Mouse (Mus musculus) stomach, embryonic 14.5 days (tissue): ENCODE data around the gene Cfap58. TPM values are rescaled to one million over a fixed set of nuclear protein-coding genes. Genes with fewer than 3 reads are reported as not detected.

ENCODE experiments used
- ATAC-seq: fragments of 200-750 bp; cut with Nextera tagmentation; 2 replicates; pipeline ENCODE4 v1.8.0; 2017; ENCODE audit warnings: low read depth, moderate TSS enrichment; ENCODE audit not compliant: insufficient number of reproducible peaks, insufficient read depth, low FRiP score
- H3K27ac ChIP-seq: fragments of 300-500 bp; sonication (generic); 2 replicates; pipeline ENCODE4 v1.5.1; 2014; ENCODE audit warnings: mild to moderate bottlenecking, low read length, moderate library complexity, mixed read lengths
- H3K27me3 ChIP-seq: fragments of 300-500 bp; sonication (generic); 2 replicates; pipeline ENCODE4 v1.6.1; 2014; ENCODE audit warnings: low read length, control low read depth, mixed read lengths; ENCODE audit not compliant: control insufficient read depth, insufficient read depth
- H3K36me3 ChIP-seq: fragments of 300-500 bp; sonication (generic); 2 replicates; pipeline ENCODE4 v1.6.1; 2014; ENCODE audit warnings: mild to moderate bottlenecking, control low read depth, low read length, moderate library complexity, mixed read lengths; ENCODE audit not compliant: control insufficient read depth, insufficient read depth
- H3K4me1 ChIP-seq: fragments of 300-500 bp; sonication (generic); 2 replicates; pipeline ENCODE4 v1.6.1; 2014; ENCODE audit warnings: low read length, control low read depth, mixed read lengths; ENCODE audit not compliant: control insufficient read depth, insufficient read depth
- H3K4me2 ChIP-seq: fragments of 300-500 bp; sonication (generic); replicated peaks from 2 replicates; pipeline ENCODE4 v1.6.1; 2014; ENCODE audit warnings: low read depth, low read length, control low read depth
- H3K4me3 ChIP-seq: fragments of 300-500 bp; sonication (generic); 2 replicates; pipeline ENCODE4 v1.5.1; 2014; ENCODE audit warnings: low read depth, low read length, control low read depth
- H3K9ac ChIP-seq: fragments of 300-500 bp; sonication (generic); replicated peaks from 2 replicates; pipeline ENCODE4 v1.6.1; 2014; ENCODE audit warnings: low read depth, mild to moderate bottlenecking, control low read depth, low read length, moderate library complexity, mixed read lengths
- H3K9me3 ChIP-seq: fragments of 300-500 bp; sonication (generic); 2 replicates; pipeline ENCODE4 v1.6.1; 2016; ENCODE audit warnings: low read depth, low read length, control low read depth; ENCODE audit not compliant: control insufficient read depth
- WGBS: fragments of 180-500 bp; shearing (Covaris S2); extraction: QIAGEN DNeasy Blood & Tissue Kit; methylation state at CpG from one replicate; pipeline ENCODE4 v1.1.7; 2014; 5-methylcytosine and 5-hydroxymethylcytosine counted together
- polyA plus RNA-seq: library from polyadenylated mRNA; unstranded; fragments of >200 nt; fragmentation: Nextera tagmentation; extraction: Ambion mirVana; gene quantifications from 2 replicates; pipeline ENCODE4 v1.2.1, GENCODE M21; 2014

The Cfap58 gene
- polyA plus RNA-seq = not detected in 2 replicates

- H3K9ac ChIP-seq = no peak within 1 kb of the TSS
- WGBS = 7% methylated on average over 41 of the region's 41 CpGs
Measured at GRCm38 (mm10) chr19:47937443-47938406, at the start of gene Cfap58. Cfap58 (plus strand) TSS chr19:47937675.

GRCm38 (mm10) chr19:47888037-47888436 is 49.4 kb upstream of the Cfap58 start:
- no peak overlapping the region for H3K4me2 ChIP-seq
- H3K4me3 ChIP-seq = no peak overlapping the region
- no peaks in the 10 kb centered on the region for H3K27me3 ChIP-seq
- WGBS = 90% methylated on average over 8 of the region's 8 CpGs
- H3K4me1 ChIP-seq = peaks cover 33% of the 10 kb centered on the region; the same call in 1 of the 2 replicates
- no peaks in the 10 kb centered on the region for H3K36me3 ChIP-seq
- no peaks in the 10 kb centered on the region for H3K9me3 ChIP-seq
- no peak overlapping the region for H3K27ac ChIP-seq
- H3K9ac ChIP-seq = no peak overlapping the region
- ATAC-seq = no peak

More at GRCm38 (mm10) chr19:47937443-47938406, at the start of gene Cfap58:
- Histone ChIP-seq H3K27me3 (no peaks in the 10 kb centered on the region; the same call in 1 of the 2 replicates), H3K4me1 (no peaks in the 10 kb centered on the region), H3K9me3 (no peaks in the 10 kb centered on the region), H3K4me2 (peak within 1 kb of the TSS; percentile 46), H3K27ac (no peak within 1 kb of the TSS), H3K4me3 (peak within 1 kb of the TSS; percentile 20), H3K36me3 (no peaks in the 10 kb centered on the region)
- peak; percentile 77; the same call in 1 of the 2 replicates for ATAC-seq

- Histone ChIP-seq H3K4me3 (no peak overlapping the region), H3K27ac (peak overlapping the region; percentile 64), H3K9me3 (no peaks in the 10 kb centered on the region), H3K4me1 (peaks cover 33% of the 10 kb centered on the region; the same call in 1 of the 2 replicates), H3K9ac (no peak overlapping the region), H3K36me3 (peaks cover 17% of the 10 kb centered on the region), H3K4me2 (peak overlapping the region; percentile 3; the same call in 1 of the 2 replicates), H3K27me3 (no peaks in the 10 kb centered on the region)
- WGBS = 42% methylated on average over 10 of the region's 10 CpGs
- ATAC-seq = no peak
Measured at GRCm38 (mm10) chr19:47890489-47891130, 46.9 kb upstream of the Cfap58 start.

- H3K9me3 ChIP-seq = no peaks in the 10 kb centered on the region
- H3K4me1 ChIP-seq = peaks cover 28% of the 10 kb centered on the region; the same call in 1 of the 2 replicates
- H3K27me3 ChIP-seq = no peaks in the 10 kb centered on the region
- no peak overlapping the region for H3K9ac ChIP-seq
- no peak for ATAC-seq
- peaks cover 25% of the 10 kb centered on the region for H3K36me3 ChIP-seq
- H3K4me2 ChIP-seq = no peak overlapping the region
- H3K27ac ChIP-seq = peak overlapping the region; percentile 64; the same call in 1 of the 2 replicates
- no peak overlapping the region for H3K4me3 ChIP-seq
- 52% methylated on average over 11 of the region's 11 CpGs for WGBS
Measured at GRCm38 (mm10) chr19:47891562-47892312, 45.7 kb upstream of the Cfap58 start.

- Histone ChIP-seq H3K4me3 (no peak overlapping the region), H3K4me1 (peaks cover 26% of the 10 kb centered on the region; the same call in 1 of the 2 replicates), H3K9ac (no peak overlapping the region), H3K36me3 (peaks cover 29% of the 10 kb centered on the region), H3K9me3 (no peaks in the 10 kb centered on the region), H3K27ac (no peak overlapping the region), H3K27me3 (no peaks in the 10 kb centered on the region), H3K4me2 (no peak overlapping the region)
- WGBS = 91% methylated on average over 6 of the region's 6 CpGs
- ATAC-seq = no peak
Measured at GRCm38 (mm10) chr19:47893092-47893491, 44.4 kb upstream of the Cfap58 start.

GRCm38 (mm10) chr19:47898472-47899079 is 38.9 kb upstream of the Cfap58 start:
- Histone ChIP-seq H3K4me1 (peaks cover 4% of the 10 kb centered on the region; the same call in 1 of the 2 replicates), H3K27me3 (no peaks in the 10 kb centered on the region), H3K36me3 (peaks cover 24% of the 10 kb centered on the region), H3K27ac (no peak overlapping the region), H3K9ac (no peak overlapping the region), H3K4me2 (no peak overlapping the region), H3K4me3 (no peak overlapping the region), H3K9me3 (no peaks in the 10 kb centered on the region)
- ATAC-seq = no peak
- 88% methylated on average over 8 of the region's 8 CpGs for WGBS

- no peak overlapping the region for H3K9ac ChIP-seq
- no peak overlapping the region for H3K27ac ChIP-seq
- H3K36me3 ChIP-seq = peaks cover 18% of the 10 kb centered on the region
- no peak for ATAC-seq
- H3K4me3 ChIP-seq = no peak overlapping the region
- H3K27me3 ChIP-seq = no peaks in the 10 kb centered on the region
- 63% methylated on average over 6 of the region's 6 CpGs for WGBS
- no peaks in the 10 kb centered on the region for H3K9me3 ChIP-seq
- peaks cover 4% of the 10 kb centered on the region; the same call in 1 of the 2 replicates for H3K4me1 ChIP-seq
- no peak overlapping the region for H3K4me2 ChIP-seq
Measured at GRCm38 (mm10) chr19:47900012-47900411, 37.5 kb upstream of the Cfap58 start.
